Mouse (Mus musculus) G1E (cell line): ENCODE data around the gene Dgkd.

Experiments used
- CTCF ChIP-seq: IDR thresholded peaks from 2 replicates; pipeline ENCODE4 v1.5.1; 2012; ENCODE audit warnings: low read depth, low read length, inconsistent platforms, mixed read lengths
- GATA1 ChIP-seq: IDR thresholded peaks from 2 replicates; pipeline ENCODE4 v1.6.1; 2012; ENCODE audit warnings: borderline replicate concordance, low read length, inconsistent platforms, mixed read lengths
- GATA2 ChIP-seq: IDR thresholded peaks from 2 replicates; pipeline ENCODE4 v1.6.1; 2012; ENCODE audit warnings: low read depth, low read length, inconsistent platforms, borderline replicate concordance
- POLR2AphosphoS5 ChIP-seq: IDR thresholded peaks from 2 replicates; pipeline ENCODE4 v1.6.1; 2012; ENCODE audit warnings: low read depth, low read length, inconsistent platforms; ENCODE audit not compliant: insufficient replicate concordance
- TAL1 ChIP-seq: conservative IDR thresholded peaks from 2 replicates; pipeline ENCODE4 v1.6.1; 2012; ENCODE audit warnings: low read depth, low read length, inconsistent platforms, mixed read lengths

DNA sequence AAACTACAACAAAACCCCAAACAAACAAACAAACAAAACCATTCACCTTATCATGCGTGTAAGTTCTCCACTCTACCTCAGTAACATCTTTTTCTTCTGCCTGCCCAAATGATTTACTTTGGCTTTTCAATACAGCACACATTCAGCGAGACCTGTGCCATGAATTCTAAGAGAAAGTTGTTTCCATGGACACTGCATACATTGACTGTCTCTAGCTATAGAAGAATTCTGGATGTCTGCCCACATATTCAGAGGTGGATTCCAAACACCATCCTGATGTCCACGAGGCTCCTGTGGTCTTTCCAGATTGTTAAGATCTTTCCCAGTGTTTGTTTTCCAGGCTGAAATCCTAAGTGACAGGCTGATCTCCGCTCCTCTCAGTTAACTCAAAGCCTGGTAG is 129.2 kb downstream of the Dgkd start:
- TF ChIP-seq CTCF: no peak
- TF ChIP-seq TAL1: no peak
- TF ChIP-seq GATA1: no peak
- no peak for TF ChIP-seq POLR2AphosphoS5
- TF ChIP-seq GATA2: no peak
